Mouse (Mus musculus): Measurements from ENCODE around the gene Phkg2. TPM values are rescaled to one million over a fixed set of nuclear protein-coding genes. Genes with fewer than 3 reads are reported as not detected.

The Phkg2 gene
- polyA plus RNA-seq, 1 experiment = 169 TPM

GRCm38 (mm10) chr7:127573503-127574008, 416 bp downstream of the Phkg2 start:
- H3K4me3 ChIP-seq (replicated peaks; ENCODE audit: control insufficient read depth, low read depth, low read length) = peak overlapping the region; percentile 90
- no peak for TF ChIP-seq POLR2A (IDR thresholded peaks at IDR 0.05; ENCODE audit: borderline replicate concordance, control insufficient read depth, low read depth, low read length)
- TF ChIP-seq CTCF (IDR thresholded peaks at IDR 0.05; ENCODE audit: control insufficient read depth, insufficient read depth, low read length) = no peak
- peak overlapping the region; percentile 57 for H3K27ac ChIP-seq (ENCODE audit: control insufficient read depth, insufficient read depth, low read depth, low read length, poor library complexity)
- H3K4me1 ChIP-seq (ENCODE audit: control insufficient read depth, insufficient read depth, low read length) = peaks cover 1% of the 10 kb centered on the region
- under 1% methylated on average over 28 of the region's 28 CpGs for WGBS

GRCm38 (mm10) chr7:127574115-127574514, 975 bp downstream of the Phkg2 start:
- peaks cover 1% of the 10 kb centered on the region for H3K4me1 ChIP-seq (ENCODE audit: control insufficient read depth, insufficient read depth, low read length)
- H3K27ac ChIP-seq (ENCODE audit: control insufficient read depth, insufficient read depth, low read depth, low read length, poor library complexity) = no peak overlapping the region; the same call in 1 of the 2 replicates
- peak overlapping the region; percentile 59 for H3K4me3 ChIP-seq (replicated peaks; ENCODE audit: control insufficient read depth, low read depth, low read length)
- no peak for TF ChIP-seq POLR2A (IDR thresholded peaks at IDR 0.05; ENCODE audit: borderline replicate concordance, control insufficient read depth, low read depth, low read length)
- TF ChIP-seq CTCF (IDR thresholded peaks at IDR 0.05; ENCODE audit: control insufficient read depth, insufficient read depth, low read length) = no peak
- WGBS = 6% methylated on average over 7 of the region's 7 CpGs

GRCm38 (mm10) chr7:127583260-127583659, 10.1 kb downstream of the Phkg2 start:
- H3K4me3 ChIP-seq (replicated peaks; ENCODE audit: control insufficient read depth, low read depth, low read length) = no peak overlapping the region
- 90% methylated on average over 6 of the region's 6 CpGs for WGBS
- TF ChIP-seq POLR2A (IDR thresholded peaks at IDR 0.05; ENCODE audit: borderline replicate concordance, control insufficient read depth, low read depth, low read length) (no peak), CTCF (IDR thresholded peaks at IDR 0.05; ENCODE audit: control insufficient read depth, insufficient read depth, low read length) (no peak)
- H3K27ac ChIP-seq (ENCODE audit: control insufficient read depth, insufficient read depth, low read depth, low read length, poor library complexity) = no peak overlapping the region
- H3K4me1 ChIP-seq (ENCODE audit: control insufficient read depth, insufficient read depth, low read length) = peaks cover 3% of the 10 kb centered on the region

- H3K4me1 ChIP-seq (ENCODE audit: control insufficient read depth, insufficient read depth, low read length) = peaks cover 3% of the 10 kb centered on the region
These were observed 11.9 kb downstream of the Phkg2 start for GRCm38 (mm10) chr7:127585031-127585430.

GRCm38 (mm10) chr7:127586149-127586548, 13.0 kb downstream of the Phkg2 start:
- no peak for TF ChIP-seq POLR2A (IDR thresholded peaks at IDR 0.05; ENCODE audit: borderline replicate concordance, control insufficient read depth, low read depth, low read length)
- H3K27ac ChIP-seq (ENCODE audit: control insufficient read depth, insufficient read depth, low read depth, low read length, poor library complexity) = no peak overlapping the region
- no peak overlapping the region for H3K4me3 ChIP-seq (replicated peaks; ENCODE audit: control insufficient read depth, low read depth, low read length)
- peaks cover 3% of the 10 kb centered on the region for H3K4me1 ChIP-seq (ENCODE audit: control insufficient read depth, insufficient read depth, low read length)
- WGBS = 58% methylated on average over 6 of the region's 6 CpGs

More at GRCm38 (mm10) chr7:127585031-127585430, 11.9 kb downstream of the Phkg2 start:
- TF ChIP-seq CTCF (IDR thresholded peaks at IDR 0.05; ENCODE audit: control insufficient read depth, insufficient read depth, low read length) (no peak), POLR2A (IDR thresholded peaks at IDR 0.05; ENCODE audit: borderline replicate concordance, control insufficient read depth, low read depth, low read length) (no peak)
- peak overlapping the region; percentile 78 for H3K27ac ChIP-seq (ENCODE audit: control insufficient read depth, insufficient read depth, low read depth, low read length, poor library complexity)
- 64% methylated on average over 7 of the region's 7 CpGs for WGBS
- no peak overlapping the region for H3K4me3 ChIP-seq (replicated peaks; ENCODE audit: control insufficient read depth, low read depth, low read length)

- no peak for TF ChIP-seq CTCF (IDR thresholded peaks at IDR 0.05; ENCODE audit: control insufficient read depth, insufficient read depth, low read length)
- H3K4me1 ChIP-seq (ENCODE audit: control insufficient read depth, insufficient read depth, low read length) = peaks cover 3% of the 10 kb centered on the region
- peak overlapping the region; percentile 50 for H3K4me3 ChIP-seq (replicated peaks; ENCODE audit: control insufficient read depth, low read depth, low read length)
- WGBS = 68% methylated on average over 5 of the region's 5 CpGs
- no peak overlapping the region for H3K27ac ChIP-seq (ENCODE audit: control insufficient read depth, insufficient read depth, low read depth, low read length, poor library complexity)
These were observed 14.1 kb downstream of the Phkg2 start for GRCm38 (mm10) chr7:127587196-127587595.

- peak within 1 kb of the TSS; percentile 72 for H3K27ac ChIP-seq (ENCODE audit: control insufficient read depth, insufficient read depth, low read depth, low read length, poor library complexity)
- no peak for TF ChIP-seq CTCF (IDR thresholded peaks at IDR 0.05; ENCODE audit: control insufficient read depth, insufficient read depth, low read length)
- TF ChIP-seq POLR2A (IDR thresholded peaks at IDR 0.05; ENCODE audit: borderline replicate concordance, control insufficient read depth, low read depth, low read length) = peak; percentile 72; the same call in 1 of the 2 replicates
- WGBS = under 1% methylated on average over 50 of the region's 50 CpGs
These were observed 15.1 kb downstream of the Phkg2 start, which contains the start of the genes Ccdc189 and Rnf40 for GRCm38 (mm10) chr7:127588011-127588871. Ccdc189 (minus strand) TSS chr7:127588595. Rnf40 (plus strand) TSS chr7:127588767.

GRCm38 (mm10) chr7:127588901-127589300, 15.8 kb downstream of the Phkg2 start:
- H3K4me3 ChIP-seq (replicated peaks; ENCODE audit: control insufficient read depth, low read depth, low read length) = peak overlapping the region; percentile 77
- H3K4me1 ChIP-seq (ENCODE audit: control insufficient read depth, insufficient read depth, low read length) = peaks cover 3% of the 10 kb centered on the region
- peak overlapping the region; percentile 72 for H3K27ac ChIP-seq (ENCODE audit: control insufficient read depth, insufficient read depth, low read depth, low read length, poor library complexity)
- 5% methylated on average over 29 of the region's 29 CpGs for WGBS
- TF ChIP-seq CTCF (IDR thresholded peaks at IDR 0.05; ENCODE audit: control insufficient read depth, insufficient read depth, low read length) (no peak), POLR2A (IDR thresholded peaks at IDR 0.05; ENCODE audit: borderline replicate concordance, control insufficient read depth, low read depth, low read length) (no peak)

More at GRCm38 (mm10) chr7:127588011-127588871, 15.1 kb downstream of the Phkg2 start, which contains the start of the genes Ccdc189 and Rnf40:
- Histone ChIP-seq H3K4me3 (replicated peaks; ENCODE audit: control insufficient read depth, low read depth, low read length) (peak within 1 kb of the TSS; percentile 77), H3K4me1 (ENCODE audit: control insufficient read depth, insufficient read depth, low read length) (peaks cover 3% of the 10 kb centered on the region)

All from bone marrow, adult 2 months (tissue).